ENCODE assay signal across 32 mouse cellular contexts in genomic region chrX:36837069-36837676, GRCm38 (mm10). TPM values are rescaled to one million over a fixed set of nuclear protein-coding genes. Genes with fewer than 3 reads are reported as not detected.
DNase-seq lines count a peak whose midpoint lies in the region; ATAC-seq and TF ChIP-seq lines count a peak whose summit lies in the region.
"Had no signal": no experiment of that assay in that cellular context is flagged by ENCODE, and none has a peak within 500 bp of the region (broad histone marks: within the 10 kb centered on the region; RNA-seq: fewer than 3 reads in every experiment).

No protein-coding gene starts in this region.

- no peak overlapping the region for H3K9ac ChIP-seq in kidney, embryonic 16.5 days (replicated peaks; ENCODE audit: low read length)
- H3K9ac ChIP-seq in intestine, embryonic 15.5 days = no peak overlapping the region
- H3K9ac ChIP-seq: forebrain, embryonic 13.5 days; heart, embryonic 13.5 days; hindbrain, embryonic 14.5 days; kidney, embryonic 15.5 days had no signal

- WGBS in kidney, embryonic 16.5 days = 62% methylated on average over 6 of the region's 6 CpGs
- WGBS in kidney, adult 2 months = 57% methylated on average over 6 of the region's 6 CpGs
- 59% methylated on average over 6 of the region's 6 CpGs for WGBS in intestine, embryonic 15.5 days

- TF ChIP-seq CTCF in kidney, adult 2 months (conservative IDR thresholded peaks at IDR 0.05; ENCODE audit: insufficient read depth, insufficient read length, low read depth, low read length) = no peak

- H3K4me1 ChIP-seq in kidney, embryonic 16.5 days (ENCODE audit: insufficient read depth, low read length) = no peaks in the 10 kb centered on the region
- no peaks in the 10 kb centered on the region for H3K4me1 ChIP-seq in kidney, adult 2 months (ENCODE audit: control insufficient read depth, insufficient read depth, low read length)
- H3K4me1 ChIP-seq in intestine, embryonic 15.5 days (replicated peaks) = no peaks in the 10 kb centered on the region
- H3K4me1 ChIP-seq: forebrain, embryonic 13.5 days; heart, embryonic 10.5 days; kidney, embryonic 15.5 days had no signal

- no peak for TF ChIP-seq POLR2A in kidney, adult 2 months (IDR thresholded peaks at IDR 0.05; ENCODE audit: low read depth, low read length)

- no peak overlapping the region for H3K27ac ChIP-seq in kidney, embryonic 16.5 days (ENCODE audit: low read length)
- no peak overlapping the region for H3K27ac ChIP-seq in kidney, adult 2 months (ENCODE audit: insufficient read depth, low read depth, low read length)
- no peak overlapping the region for H3K27ac ChIP-seq in intestine, embryonic 15.5 days
- H3K27ac ChIP-seq: forebrain, embryonic 10.5 days; forebrain, embryonic 13.5 days; heart, embryonic 10.5 days; heart, embryonic 13.5 days; hindbrain, embryonic 10.5 days; hindbrain, embryonic 14.5 days; hindbrain, postnatal 0 days; kidney, embryonic 15.5 days had no signal

- no peak for DNase-seq in kidney, adult 2 months
- peak; percentile 19 for DNase-seq in ES-CJ7 (ENCODE audit: low read depth, low spot score)
- peak; percentile 58 for DNase-seq in ZHBTc4 (ENCODE audit: low read depth, low spot score)
- DNase-seq in heart, postnatal 36 days = no peak
- no peak for DNase-seq in heart, adult 8-10 months (ENCODE audit: low spot score)
- no peak for DNase-seq in thymus, postnatal 14 days
- DNase-seq: adrenal gland, adult 8-10 months; adrenal gland, postnatal 25 days; B cell, adult 2 months; cerebellum, adult 11-12 months; cerebellum, adult 8-10 months; cerebellum, postnatal 10 days; cerebellum, postnatal 36 days; gastrocnemius, postnatal 25 days; heart, adult 18-20 months; kidney, adult 8-10 months had no signal

- no peaks in the 10 kb centered on the region for H3K9me3 ChIP-seq in kidney, embryonic 16.5 days (ENCODE audit: low read length)
- no peaks in the 10 kb centered on the region for H3K9me3 ChIP-seq in intestine, embryonic 15.5 days
- H3K9me3 ChIP-seq: forebrain, embryonic 10.5 days; forebrain, embryonic 13.5 days; G1E; heart, embryonic 10.5 days; heart, embryonic 13.5 days; hindbrain, embryonic 10.5 days; kidney, embryonic 15.5 days had no signal

- H3K27me3 ChIP-seq in kidney, embryonic 16.5 days (ENCODE audit: insufficient read depth, low read length) = no peaks in the 10 kb centered on the region
- no peaks in the 10 kb centered on the region for H3K27me3 ChIP-seq in kidney, adult 2 months (replicated peaks; ENCODE audit: control insufficient read depth, insufficient read depth, low read length)
- no peaks in the 10 kb centered on the region for H3K27me3 ChIP-seq in intestine, embryonic 15.5 days (replicated peaks)
- H3K27me3 ChIP-seq: CH12.LX; forebrain, embryonic 13.5 days; heart, embryonic 13.5 days; kidney, embryonic 15.5 days had no signal

- intact Hi-C loops in heart, postnatal 36 days (cut with DNase I) = no loop called here

- no peak overlapping the region for H3K4me2 ChIP-seq in kidney, embryonic 16.5 days (replicated peaks; ENCODE audit: low read depth, low read length)
- H3K4me2 ChIP-seq in intestine, embryonic 15.5 days (replicated peaks) = no peak overlapping the region
- H3K4me2 ChIP-seq: forebrain, embryonic 13.5 days; heart, embryonic 13.5 days; hindbrain, embryonic 14.5 days; kidney, embryonic 15.5 days had no signal

- ATAC-seq in kidney, embryonic 16.5 days (ENCODE audit: low FRiP score, low TSS enrichment) = peak; percentile 42; the same call in 1 of the 2 replicates
- ATAC-seq in intestine, embryonic 15.5 days = peak; percentile 55; the same call in 1 of the 2 replicates
- ATAC-seq: activated CD4-positive, CD25-positive, alpha-beta regulatory T cell, adult 4 months; forebrain, embryonic 13.5 days; forebrain, embryonic 16.5 days; hindbrain, postnatal 0 days; inflammation-experienced regulatory T-cells, adult 6 months; Patski had no signal

- H3K36me3 ChIP-seq in kidney, embryonic 16.5 days (ENCODE audit: insufficient read depth, low read length) = no peaks in the 10 kb centered on the region
- no peaks in the 10 kb centered on the region for H3K36me3 ChIP-seq in kidney, adult 2 months (ENCODE audit: control insufficient read depth, insufficient read depth, low read length)
- no peaks in the 10 kb centered on the region for H3K36me3 ChIP-seq in intestine, embryonic 15.5 days
- H3K36me3 ChIP-seq: forebrain, embryonic 10.5 days; heart, embryonic 10.5 days; heart, embryonic 13.5 days; kidney, embryonic 15.5 days had no signal

- no peak overlapping the region for H3K4me3 ChIP-seq in kidney, embryonic 16.5 days (ENCODE audit: low read length)
- H3K4me3 ChIP-seq in kidney, adult 2 months (ENCODE audit: insufficient read depth, low read depth, low read length) = no peak overlapping the region
- H3K4me3 ChIP-seq in intestine, embryonic 15.5 days (replicated peaks) = no peak overlapping the region
- H3K4me3 ChIP-seq: forebrain, embryonic 10.5 days; forebrain, embryonic 13.5 days; heart, embryonic 10.5 days; heart, embryonic 13.5 days; hindbrain, embryonic 10.5 days; kidney, embryonic 15.5 days had no signal

RNA-seq across cellular contexts. Expression of gene Ube2a, which starts 36.5 kb away (rescaled TPM):
- 116 and 118 TPM in 2 replicates for polyA plus RNA-seq in kidney, embryonic 16.5 days (2015; fragmentation: Nextera tagmentation; extraction: Ambion mirVana)
- polyA plus RNA-seq in kidney, adult 2 months (2012; rRNA removed) = 33.1 and 44.2 TPM in 2 replicates
- polyA plus RNA-seq in intestine, embryonic 15.5 days (2015; fragmentation: Nextera tagmentation; extraction: Ambion mirVana) = 103 and 115 TPM in 2 replicates
- 10 to 100 TPM; 67.7 to 77.5 TPM for total RNA-seq in heart, postnatal 36 days (2021)
- 10 to 100 TPM; 61.7 to 72.1 (median 66.5) TPM for total RNA-seq in heart, adult 8-10 months (2022)

RNA-seq across cellular contexts. Expression of gene C330007P06Rik, which starts 36.7 kb away (rescaled TPM):
- polyA plus RNA-seq in kidney, embryonic 16.5 days (2015; fragmentation: Nextera tagmentation; extraction: Ambion mirVana) = 29.5 and 33.9 TPM in 2 replicates
- polyA plus RNA-seq in kidney, adult 2 months (2012; rRNA removed) = 13.6 and 17.8 TPM in 2 replicates
- 27.2 and 28.6 TPM in 2 replicates for polyA plus RNA-seq in intestine, embryonic 15.5 days (2015; fragmentation: Nextera tagmentation; extraction: Ambion mirVana)
- 10 to 100 TPM; 16.7 to 17.9 TPM for total RNA-seq in heart, postnatal 36 days (2021)
- total RNA-seq in heart, adult 8-10 months (2022) = 10 to 100 TPM; 14.4 to 16.6 (median 15.4) TPM

RNA-seq across cellular contexts. Expression of gene Slc25a5, which starts 41.7 kb away (rescaled TPM):
- 924 and 964 TPM in 2 replicates for polyA plus RNA-seq in kidney, embryonic 16.5 days (2015; fragmentation: Nextera tagmentation; extraction: Ambion mirVana)
- 1,901 and 2,104 TPM in 2 replicates for polyA plus RNA-seq in kidney, adult 2 months (2012; rRNA removed)
- 996 and 1,065 TPM in 2 replicates for polyA plus RNA-seq in intestine, embryonic 15.5 days (2015; fragmentation: Nextera tagmentation; extraction: Ambion mirVana)
- 100 to 1,000 TPM; 374 to 455 TPM for total RNA-seq in heart, postnatal 36 days (2021)
- total RNA-seq in heart, adult 8-10 months (2022) = 100 to 1,000 TPM; 320 to 424 (median 359) TPM

Comparison
In these comparisons a context has a peak if more than half of its experiments do, and no peak if none do; other contexts are left out.
1. DNase-seq: peak in ES-CJ7 (single experiment) and ZHBTc4 (single experiment); none in kidney, adult 2 months (single experiment), heart, postnatal 36 days (0 of 2), heart, adult 8-10 months (single experiment) and thymus, postnatal 14 days (single experiment).